Mouse (Mus musculus): ENCODE measurements around the gene Nxpe2.

GRCm38 (mm10) chr9:48290281-48290680 is 63.0 kb downstream of the Nxpe2 start:
- no peak for TF ChIP-seq CTCF (IDR thresholded peaks at IDR 0.05; ENCODE audit: borderline replicate concordance, insufficient read depth, low read depth, low read length)
- TF ChIP-seq POLR2A (IDR thresholded peaks at IDR 0.05; ENCODE audit: borderline replicate concordance, insufficient read depth, low read length) = no peak

Measured in cerebellum, adult 2 months (tissue).